Mouse (Mus musculus): ENCODE measurements around the gene Tpcn2. TPM values are rescaled to one million over a fixed set of nuclear protein-coding genes. Genes with fewer than 3 reads are reported as not detected.
A peak's percentile ranks its signal among the peaks of the same experiment; 100 is the strongest.

Tpcn2 gene
- 1 to 10 TPM; 1.7 to 4.7 (median 2.5) TPM for total RNA-seq (2022)

- peak; percentile 94 for DNase-seq (ENCODE audit: low spot score)
Observed at GRCm38 (mm10) chr7:145283487-145284187, at the start of gene Tpcn2. TSS of gene Tpcn2 (minus strand) at chr7:145284011.

GRCm38 (mm10) chr7:145332376-145333041 is 48.7 kb upstream of the Tpcn2 start:
- no peak for DNase-seq (ENCODE audit: low spot score)

GRCm38 (mm10) chr7:145330641-145331040 is 46.8 kb upstream of the Tpcn2 start:
- DNase-seq (ENCODE audit: low spot score): no peak

GRCm38 (mm10) chr7:145329982-145330381 is 46.2 kb upstream of the Tpcn2 start:
- DNase-seq (ENCODE audit: low spot score): no peak

GRCm38 (mm10) chr7:145325697-145326096 is 41.9 kb upstream of the Tpcn2 start:
- DNase-seq (ENCODE audit: low spot score): no peak

- DNase-seq (ENCODE audit: low spot score): no peak
Observed at GRCm38 (mm10) chr7:145323607-145324006, 39.8 kb upstream of the Tpcn2 start.

- DNase-seq (ENCODE audit: low spot score): no peak
Observed at GRCm38 (mm10) chr7:145319481-145319880, 35.7 kb upstream of the Tpcn2 start.

GRCm38 (mm10) chr7:145317522-145317921 is 33.7 kb upstream of the Tpcn2 start:
- no peak for DNase-seq (ENCODE audit: low spot score)

GRCm38 (mm10) chr7:145314785-145315411 is 31.1 kb upstream of the Tpcn2 start, which contains the start of gene Mrgprd:
TSS of gene Mrgprd (plus strand) at chr7:145314835.
- no peak for DNase-seq (ENCODE audit: low spot score)

GRCm38 (mm10) chr7:145312137-145312536 is 28.3 kb upstream of the Tpcn2 start:
- DNase-seq (ENCODE audit: low spot score): no peak

GRCm38 (mm10) chr7:145310526-145310925 is 26.7 kb upstream of the Tpcn2 start:
- no peak for DNase-seq (ENCODE audit: low spot score)

- no peak for DNase-seq (ENCODE audit: low spot score)
Observed at GRCm38 (mm10) chr7:145309877-145310276, 26.1 kb upstream of the Tpcn2 start.

GRCm38 (mm10) chr7:145308866-145309265 is 25.1 kb upstream of the Tpcn2 start:
- no peak for DNase-seq (ENCODE audit: low spot score)

- DNase-seq (ENCODE audit: low spot score): no peak
Observed at GRCm38 (mm10) chr7:145308061-145308675, 24.4 kb upstream of the Tpcn2 start.

GRCm38 (mm10) chr7:145307636-145308035 is 23.8 kb upstream of the Tpcn2 start:
- no peak for DNase-seq (ENCODE audit: low spot score)

GRCm38 (mm10) chr7:145304153-145304552 is 20.3 kb upstream of the Tpcn2 start:
- no peak for DNase-seq (ENCODE audit: low spot score)

- DNase-seq (ENCODE audit: low spot score): peak; percentile 70
Observed at GRCm38 (mm10) chr7:145302488-145303285, 18.9 kb upstream of the Tpcn2 start.

- no peak for DNase-seq (ENCODE audit: low spot score)
Observed at GRCm38 (mm10) chr7:145301341-145302005, 17.7 kb upstream of the Tpcn2 start.

GRCm38 (mm10) chr7:145301008-145301340 is 17.2 kb upstream of the Tpcn2 start:
- DNase-seq (ENCODE audit: low spot score): no peak

- peak; percentile 82 for DNase-seq (ENCODE audit: low spot score)
Observed at GRCm38 (mm10) chr7:145300321-145301007, 16.7 kb upstream of the Tpcn2 start, which contains the start of gene Mrgprf. TSS of gene Mrgprf (plus strand) at chr7:145300828.

Data from heart, adult 8-10 months (tissue).